Mouse (Mus musculus) limb, embryonic 11.5 days (tissue): ENCODE results near the gene Ttc30a1. TPM values are rescaled to one million over a fixed set of nuclear protein-coding genes. Genes with fewer than 3 reads are reported as not detected.
"Not testable (repeated sequence)": the region's sequence is repeated elsewhere in the genome, so short reads cannot be mapped to it uniquely, and the experiment has no call there.

Experiments
- ATAC-seq: fragments of 200-750 bp; cut with Nextera tagmentation; 2 replicates; pipeline ENCODE4 v1.8.0; 2017; ENCODE audit warnings: low read depth; ENCODE audit not compliant: insufficient number of reproducible peaks, low FRiP score, low TSS enrichment
- DNase-seq: peaks from one replicate; pipeline ENCODE4 v3.0.0-alpha.2; 2015; ENCODE audit warnings: low spot score
- H3K27ac ChIP-seq: fragments of 300-500 bp; sonication (generic); replicated peaks from 2 replicates; pipeline ENCODE4 v1.5.1; 2014; ENCODE audit warnings: low read depth, mild to moderate bottlenecking, low read length
- H3K27me3 ChIP-seq: fragments of 300-500 bp; sonication (generic); 2 replicates; pipeline ENCODE4 v1.6.1; 2014; ENCODE audit warnings: mild to moderate bottlenecking, low read length, mixed read lengths; ENCODE audit not compliant: control insufficient read depth, insufficient read depth
- H3K36me3 ChIP-seq: fragments of 300-500 bp; sonication (generic); 2 replicates; pipeline ENCODE4 v1.6.1; 2014; ENCODE audit warnings: mild to moderate bottlenecking, low read length, moderate library complexity, mixed read lengths; ENCODE audit not compliant: control insufficient read depth, insufficient read depth
- H3K4me1 ChIP-seq: fragments of 300-500 bp; sonication (generic); 2 replicates; pipeline ENCODE4 v1.6.1; 2014; ENCODE audit warnings: low read length, mixed read lengths; ENCODE audit not compliant: control insufficient read depth, insufficient read depth
- H3K4me2 ChIP-seq: fragments of 300-500 bp; sonication (generic); 2 replicates; pipeline ENCODE4 v1.6.1; 2014; ENCODE audit warnings: low read depth, mild to moderate bottlenecking, moderate library complexity; ENCODE audit not compliant: severe bottlenecking
- H3K4me3 ChIP-seq: fragments of 300-500 bp; sonication (generic); 2 replicates; pipeline ENCODE4 v1.5.1; 2014; ENCODE audit warnings: low read depth, low read length
- H3K9ac ChIP-seq: fragments of 300-500 bp; sonication (generic); 2 replicates; pipeline ENCODE4 v1.6.1; 2014; ENCODE audit warnings: mild to moderate bottlenecking, low read length
- H3K9me3 ChIP-seq: fragments of 300-500 bp; sonication (generic); 2 replicates; pipeline ENCODE4 v1.6.1; 2016; ENCODE audit warnings: low read length; ENCODE audit not compliant: control insufficient read depth
- WGBS: fragments of 180-500 bp; shearing (Covaris S2); extraction: QIAGEN DNeasy Blood & Tissue Kit; methylation state at CpG from one replicate; pipeline ENCODE4 v1.1.7; 2014; 5-methylcytosine and 5-hydroxymethylcytosine counted together
- polyA plus RNA-seq: library from polyadenylated mRNA; unstranded; fragments of >200 nt; fragmentation: Nextera tagmentation; extraction: Ambion mirVana; gene quantifications from 2 replicates; pipeline ENCODE4 v1.2.1, GENCODE M21; 2014

The Ttc30a1 gene
- polyA plus RNA-seq, 1 experiment from 2014 or later = 12.5 TPM

DNA sequence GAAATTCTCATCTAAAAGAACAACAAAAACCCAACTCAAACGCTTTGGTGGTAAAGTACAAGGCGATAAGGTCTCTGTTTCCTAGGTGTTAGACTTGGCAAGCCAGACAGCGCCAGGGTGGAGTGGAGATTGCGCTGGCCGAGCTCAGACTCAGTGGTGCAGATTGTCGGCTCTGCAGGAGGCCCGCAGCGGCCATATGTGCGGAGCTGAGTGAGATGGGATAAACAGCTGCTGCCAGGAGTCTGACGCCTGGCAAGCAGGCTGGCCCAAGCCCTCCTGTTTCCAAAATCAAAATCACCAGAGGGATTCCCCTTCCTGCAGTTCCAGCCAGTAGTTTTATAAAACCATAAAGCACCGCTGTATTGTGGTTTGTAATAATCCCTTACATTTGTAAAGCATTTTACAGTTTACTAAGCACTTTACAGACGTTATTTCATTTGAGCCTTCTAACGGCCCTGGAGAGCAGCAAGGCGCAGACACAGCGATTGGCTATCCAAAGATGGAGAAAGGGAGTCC, 21.9 kb downstream of the Ttc30a1 start:
- H3K27me3 ChIP-seq = no peaks in the 10 kb centered on the region
- peaks cover 33% of the 10 kb centered on the region for H3K4me1 ChIP-seq
- 6% methylated on average over 15 of the region's 15 CpGs for WGBS
- no peak overlapping the region for H3K4me3 ChIP-seq
- H3K9me3 ChIP-seq = no peaks in the 10 kb centered on the region
- H3K27ac ChIP-seq = peak overlapping the region; percentile 94
- H3K9ac ChIP-seq = peak overlapping the region; percentile 32; the same call in 1 of the 2 replicates
- no peaks in the 10 kb centered on the region for H3K36me3 ChIP-seq
- DNase-seq = peak; percentile 81
- peak; percentile 80 for ATAC-seq
- peak overlapping the region; percentile 39; the same call in 1 of the 2 replicates for H3K4me2 ChIP-seq

DNA sequence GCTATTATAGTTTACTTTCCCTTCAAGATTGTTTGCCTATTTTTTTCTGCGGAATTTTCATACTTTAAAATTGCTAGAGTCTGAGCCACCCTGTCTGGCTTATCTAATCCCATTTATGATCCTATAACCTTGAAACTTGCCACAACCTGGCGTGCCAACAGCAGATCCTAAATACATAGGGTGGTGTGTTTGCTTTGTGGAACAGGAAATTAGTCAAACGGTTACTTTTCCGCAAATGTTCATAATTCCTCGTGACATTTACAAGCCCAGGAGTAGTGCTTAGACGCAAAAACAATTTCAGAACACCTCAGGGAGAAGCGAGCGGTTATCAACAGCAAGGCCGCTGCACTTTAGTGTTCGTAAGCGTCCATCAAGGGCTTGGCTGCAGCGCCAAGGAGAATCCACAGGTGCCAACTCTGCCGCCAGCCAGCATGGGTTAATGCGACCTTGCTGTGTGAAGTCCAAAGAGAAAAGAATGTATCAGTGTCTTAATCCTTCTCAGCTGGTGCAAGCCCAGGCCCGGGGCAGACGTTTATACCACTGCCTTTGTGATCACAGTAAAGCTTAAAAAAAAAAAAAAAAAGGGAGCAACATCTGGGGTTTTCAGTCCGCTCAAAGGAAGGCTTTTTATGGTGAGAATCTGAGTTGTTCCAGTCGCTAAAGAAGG, 22.5 kb downstream of the Ttc30a1 start:
- DNase-seq (peak; percentile 77), ATAC-seq (peak; percentile 72)
- Histone ChIP-seq H3K9me3 (no peaks in the 10 kb centered on the region), H3K4me1 (peaks cover 32% of the 10 kb centered on the region), H3K9ac (peak overlapping the region; percentile 28; the same call in 1 of the 2 replicates), H3K27me3 (no peaks in the 10 kb centered on the region), H3K36me3 (no peaks in the 10 kb centered on the region), H3K4me3 (no peak overlapping the region), H3K27ac (peak overlapping the region; percentile 94), H3K4me2 (peak overlapping the region; percentile 39; the same call in 1 of the 2 replicates)
- WGBS = 9% methylated on average over 18 of the region's 18 CpGs

DNA sequence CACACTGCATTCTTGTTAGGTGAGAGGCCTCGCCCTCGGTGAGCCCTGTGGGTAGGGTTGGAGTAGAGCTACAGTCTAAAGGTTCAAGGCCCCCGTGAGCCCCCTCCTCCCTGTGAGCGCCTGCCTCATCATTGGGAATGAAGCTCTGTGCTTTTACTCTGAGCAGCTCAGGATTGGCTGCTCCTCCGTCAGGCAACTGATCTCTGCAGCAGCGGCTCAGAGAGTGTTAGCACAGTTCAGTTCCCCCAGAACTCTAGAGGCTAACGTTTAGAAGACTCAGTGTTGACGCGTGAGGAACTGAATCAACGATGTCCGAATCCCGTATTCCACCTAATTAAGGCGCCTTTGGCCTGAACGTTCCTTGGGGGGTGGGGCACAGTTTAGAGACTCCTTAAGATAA, 26.1 kb downstream of the Ttc30a1 start:
- Histone ChIP-seq H3K27ac (no peak overlapping the region), H3K27me3 (no peaks in the 10 kb centered on the region), H3K36me3 (no peaks in the 10 kb centered on the region), H3K4me3 (no peak overlapping the region), H3K4me1 (peaks cover 27% of the 10 kb centered on the region), H3K9ac (no peak overlapping the region), H3K4me2 (no peak overlapping the region), H3K9me3 (no peaks in the 10 kb centered on the region)
- WGBS = 52% methylated on average over 14 of the region's 14 CpGs
- ATAC-seq (no peak), DNase-seq (no peak)

DNA sequence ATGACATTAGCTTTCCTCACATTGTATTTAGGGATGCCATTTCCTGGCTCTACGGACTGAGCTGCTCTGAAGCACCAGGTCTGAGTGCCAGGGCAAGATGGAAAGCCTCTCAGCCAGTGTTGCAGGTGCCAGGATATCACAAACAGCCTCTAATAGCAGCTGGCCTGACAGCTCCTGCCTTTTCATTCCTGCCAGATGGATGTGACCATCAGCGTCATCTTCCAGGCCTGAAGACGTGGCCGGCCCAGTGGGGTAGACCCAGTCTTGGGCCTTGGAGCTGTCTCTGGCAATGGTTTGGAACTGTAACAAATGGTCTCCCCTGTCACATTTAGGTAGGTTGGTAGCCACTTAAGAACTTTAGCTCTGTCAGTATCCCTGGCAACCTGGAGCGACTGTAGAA, 28.4 kb downstream of the Ttc30a1 start:
- DNase-seq (no peak), ATAC-seq (no peak)
- Histone ChIP-seq H3K4me2 (no peak overlapping the region), H3K27me3 (no peaks in the 10 kb centered on the region), H3K9me3 (no peaks in the 10 kb centered on the region), H3K27ac (no peak overlapping the region), H3K4me1 (peaks cover 9% of the 10 kb centered on the region), H3K4me3 (no peak overlapping the region), H3K9ac (no peak overlapping the region), H3K36me3 (no peaks in the 10 kb centered on the region)
- WGBS = 92% methylated on average over 5 of the region's 5 CpGs

DNA sequence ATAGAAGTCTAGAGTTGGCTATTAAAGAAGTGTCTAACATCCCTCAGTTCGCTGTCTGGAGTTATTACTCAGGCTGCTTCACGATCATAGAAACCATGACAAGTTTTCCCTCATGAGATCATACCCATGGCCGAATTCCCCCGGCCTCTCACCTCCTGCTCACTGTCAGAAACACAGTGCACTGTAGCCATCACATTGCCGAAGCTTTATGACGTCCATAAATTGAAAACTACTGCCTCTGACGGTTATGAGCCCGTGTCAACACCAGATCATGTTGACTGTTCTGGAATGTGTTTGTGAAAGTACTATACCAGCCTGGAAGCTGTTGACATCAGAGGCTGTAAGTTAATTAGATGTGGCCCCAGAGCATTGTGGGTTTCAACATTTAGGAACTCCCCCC, 31.1 kb downstream of the Ttc30a1 start:
- ATAC-seq = no peak; the same call in 1 of the 2 replicates
- 0 out of 2 replicates have a peak overlapping the region, but pooled peaks have one; percentile 10 for H3K27ac ChIP-seq

DNA sequence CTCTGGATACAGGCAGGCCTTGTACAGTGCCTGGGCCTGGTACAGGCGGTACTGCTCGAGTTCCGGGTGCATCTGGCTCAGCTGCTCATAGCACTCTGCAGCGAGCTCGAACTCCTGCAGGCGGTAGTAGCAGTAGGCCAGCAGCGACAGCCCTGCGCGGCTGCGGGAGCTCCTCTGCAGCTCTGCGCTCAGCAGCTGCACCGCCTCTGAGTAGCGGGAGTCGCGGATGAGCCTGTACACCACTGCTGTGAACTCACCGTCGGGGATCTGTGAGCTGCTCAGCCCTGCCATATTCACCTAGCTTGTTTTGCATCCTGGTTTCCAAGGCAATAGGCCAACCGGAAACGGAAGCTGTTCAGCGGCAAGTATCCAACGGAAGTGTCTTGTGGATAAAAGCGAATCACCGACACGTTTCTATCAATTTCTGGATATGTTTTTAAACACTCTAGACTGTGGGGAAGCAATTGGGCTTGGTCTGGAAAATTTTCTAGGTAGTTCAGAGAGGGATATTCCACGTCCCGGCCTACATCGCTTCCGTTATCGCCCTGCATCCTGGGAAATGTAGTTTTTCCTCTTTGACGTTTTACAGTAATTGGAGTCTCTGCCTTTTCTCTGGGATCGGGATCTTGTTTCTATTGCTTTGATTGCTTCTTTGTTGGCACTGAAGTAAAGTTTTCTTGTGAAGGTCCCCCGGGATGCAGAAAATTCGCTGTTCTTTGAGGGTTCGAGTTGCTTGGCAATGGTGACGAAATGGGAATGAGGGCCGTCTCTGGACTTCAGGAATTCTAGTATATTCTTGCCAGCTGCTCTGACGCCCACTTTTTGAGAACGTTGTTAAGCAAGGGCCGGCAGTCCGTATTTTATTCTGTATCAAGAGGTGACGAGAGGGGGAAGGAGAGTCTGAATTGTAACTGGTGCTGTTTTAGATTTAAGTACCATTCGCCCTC, 43.4 kb downstream of the Ttc30a1 start, which contains the start of gene Ttc30b:
TSS of gene Ttc30b (minus strand) at position 469 of the 947 bp plus-strand sequence.
- H3K4me1 ChIP-seq = no peaks in the 10 kb centered on the region
- H3K27me3 ChIP-seq = no peaks in the 10 kb centered on the region
- no peaks in the 10 kb centered on the region for H3K36me3 ChIP-seq
- DNase-seq (peak; percentile 85), ATAC-seq (peak; percentile 77)
- no peaks in the 10 kb centered on the region for H3K9me3 ChIP-seq
- peak within 1 kb of the TSS; percentile 32 for H3K27ac ChIP-seq
- peak within 1 kb of the TSS; percentile 49 for H3K4me3 ChIP-seq
- peak within 1 kb of the TSS; percentile 60 for H3K9ac ChIP-seq
- 5% methylated on average over 35 of the region's 42 CpGs for WGBS
- H3K4me2 ChIP-seq = peak within 1 kb of the TSS; percentile 58

More for the DNA sequence above, 31.1 kb downstream of the Ttc30a1 start:
- Histone ChIP-seq H3K36me3 (no peaks in the 10 kb centered on the region), H3K27me3 (no peaks in the 10 kb centered on the region), H3K4me2 (no peak overlapping the region), H3K9ac (no peak overlapping the region), H3K4me1 (peaks cover 2% of the 10 kb centered on the region), H3K9me3 (no peaks in the 10 kb centered on the region), H3K4me3 (no peak overlapping the region)
- 59% methylated on average over 8 of the region's 8 CpGs for WGBS
- DNase-seq = peak; percentile 52

DNA sequence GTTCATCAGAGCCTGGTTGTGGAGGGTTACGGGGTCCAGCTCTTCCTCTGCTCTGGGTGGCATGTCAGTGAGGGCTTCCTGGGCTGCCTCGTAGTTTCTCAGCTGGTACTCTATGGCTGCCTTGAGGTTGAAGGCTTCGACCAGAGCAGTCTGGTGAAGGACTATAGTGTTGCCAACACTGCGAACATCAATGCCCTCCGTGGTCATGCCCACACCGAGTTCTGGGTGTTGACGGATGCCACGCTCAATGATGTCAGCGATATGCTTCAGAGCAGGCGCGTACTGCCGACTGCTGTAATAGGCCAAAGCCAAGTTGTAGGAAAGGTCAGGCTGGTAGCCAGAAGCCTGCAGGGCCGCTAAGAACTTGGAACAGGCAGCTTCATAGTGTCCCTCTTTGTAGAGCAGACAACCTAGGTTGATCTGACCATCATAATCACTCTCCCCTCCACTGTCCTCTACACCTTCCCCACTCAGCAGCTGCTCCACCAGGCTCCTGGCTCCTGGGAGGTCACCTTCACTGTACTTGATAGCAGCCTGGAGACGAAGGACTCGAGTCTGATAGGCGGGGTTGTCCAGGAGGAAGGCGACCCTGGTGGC, 44.1 kb downstream of the Ttc30a1 start:
- H3K4me1 ChIP-seq, H3K36me3 ChIP-seq, H3K27me3 ChIP-seq, H3K9me3 ChIP-seq, H3K27ac ChIP-seq, DNase-seq: not testable (repeated sequence)
- peak overlapping the region; percentile 60 for H3K9ac ChIP-seq
- peak; percentile 56; the same call in 1 of the 2 replicates for ATAC-seq
- 68% methylated on average over 15 of the region's 17 CpGs for whole genome bisulfite sequencing
- peak overlapping the region; percentile 49; the same call in 1 of the 2 replicates for H3K4me3 ChIP-seq
- H3K4me2 ChIP-seq = peak overlapping the region; percentile 58

DNA sequence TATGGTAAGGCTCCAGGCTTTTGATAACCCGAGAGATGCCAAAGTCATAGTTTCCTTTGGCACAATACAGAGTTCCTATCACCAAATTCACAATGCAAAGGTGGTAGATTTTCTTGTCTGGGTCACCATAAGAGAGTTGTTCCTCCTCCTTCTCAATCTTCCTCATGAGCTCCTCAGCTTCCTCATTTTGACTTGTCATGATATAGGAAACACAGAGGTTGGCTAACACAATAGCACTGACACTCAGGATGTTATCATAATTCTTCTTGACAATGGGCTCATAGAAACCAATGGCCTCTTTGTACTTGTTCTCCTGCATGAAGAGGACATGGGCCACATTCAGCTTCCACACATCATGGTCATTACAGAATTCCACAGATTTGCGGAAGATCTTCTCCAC, 45.1 kb downstream of the Ttc30a1 start:
- not testable (repeated sequence) for H3K4me3 ChIP-seq, H3K4me1 ChIP-seq, H3K9ac ChIP-seq, ATAC-seq, H3K9me3 ChIP-seq, DNase-seq, H3K4me2 ChIP-seq, H3K27me3 ChIP-seq, H3K36me3 ChIP-seq, H3K27ac ChIP-seq
- WGBS = 90% methylated on average over 2 of the region's 2 CpGs
